9 mouse cellular contexts compared by ENCODE assay signal in the genomic region with DNA sequence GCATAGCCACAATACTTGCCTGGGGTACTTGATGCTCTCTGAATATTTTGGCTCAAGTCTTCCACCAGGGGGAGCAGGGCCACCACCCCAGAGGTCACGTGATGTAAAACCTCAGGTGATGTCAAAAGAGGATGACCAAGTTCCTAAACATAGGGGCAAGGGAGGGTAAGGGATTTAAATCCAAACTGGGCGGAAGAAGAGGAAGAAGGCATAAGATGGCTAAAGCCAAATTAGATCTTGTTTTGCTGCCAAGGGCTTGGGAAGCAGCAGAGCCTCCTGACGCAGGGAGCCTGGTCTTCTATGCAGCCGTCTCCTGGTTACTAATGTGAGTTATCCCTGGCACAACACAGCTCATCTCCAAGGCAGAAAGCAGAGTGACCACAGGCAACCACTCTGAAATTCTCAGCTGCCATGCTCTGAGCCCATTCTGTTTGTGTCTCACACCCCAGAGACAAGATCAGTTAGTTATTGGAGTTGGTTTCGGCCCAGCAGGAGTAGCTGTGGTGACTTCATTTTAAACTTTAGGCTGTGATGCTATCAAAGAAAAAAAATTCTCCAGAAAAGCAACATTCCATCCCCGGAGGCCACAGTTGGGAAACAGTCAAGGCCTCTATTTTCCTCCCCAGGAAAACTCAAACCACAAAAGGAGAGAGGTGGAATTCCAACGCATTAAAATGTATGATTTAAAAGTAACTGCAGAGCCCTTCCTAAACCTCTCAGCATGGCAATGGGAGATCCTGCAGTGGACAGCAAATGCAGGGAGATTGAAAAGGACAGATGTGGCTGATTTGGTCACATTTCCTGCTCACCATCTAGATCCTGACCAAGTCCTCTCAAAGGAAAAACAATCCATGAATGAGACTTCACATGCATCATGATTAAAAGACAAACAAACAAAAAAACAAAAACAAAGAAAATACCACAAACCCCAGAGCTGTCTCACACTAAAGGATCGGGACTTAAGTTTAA.
A peak's percentile ranks its signal among the peaks of the same experiment; 100 is the strongest.
DNase-seq lines count a peak whose midpoint lies in the region; ATAC-seq and TF ChIP-seq lines count a peak whose summit lies in the region.
"Had no signal": no experiment of that assay in that cellular context is flagged by ENCODE, and none has a peak within 500 bp of the region (broad histone marks: within the 10 kb centered on the region; RNA-seq: fewer than 3 reads in every experiment).

No protein-coding gene starts in this region.

- peak; percentile 13 for DNase-seq in gastrocnemius, postnatal 10 days
- no peak for DNase-seq in gastrocnemius, adult 8-10 months (ENCODE audit: low spot score in 2 of 2)
- peak; percentile 3 to 10 for DNase-seq in monocyte, adult 2 months (ENCODE audit: low read depth in 1 of 2, low spot score in 2 of 2)
- peak; percentile 48 for DNase-seq in thymus, postnatal 14 days
- no peak for DNase-seq in right cerebral cortex, postnatal 36 days (ENCODE audit: low spot score in 2 of 2)
- DNase-seq in right cerebral cortex, adult 2 months (ENCODE audit: low spot score in 2 of 2), result no peak

- no peak for TF ChIP-seq CTCF in embryonic fibroblast, embryonic 13.5 days (IDR thresholded peaks at IDR 0.05; ENCODE audit: borderline replicate concordance, insufficient read depth, low read length)

- no peak for TF ChIP-seq POLR2A in embryonic fibroblast, embryonic 13.5 days (IDR thresholded peaks at IDR 0.05; ENCODE audit: low read depth, low read length)

- peaks cover 11% of the 10 kb centered on the region for H3K4me1 ChIP-seq in embryonic fibroblast, embryonic 13.5 days (ENCODE audit: control insufficient read depth, insufficient read depth, low read length)

- ATAC-seq in monocyte, adult 5-6 weeks (replicated peaks; ENCODE audit: insufficient number of reproducible peaks, low FRiP score, low TSS enrichment, poor library complexity, severe bottlenecking), result no peak

- H3K27ac ChIP-seq in embryonic fibroblast, embryonic 13.5 days (ENCODE audit: insufficient read depth, low read length), result peak overlapping the region; percentile 92
- H3K27ac ChIP-seq: macrophage had no signal

- no peak overlapping the region for H3K4me3 ChIP-seq in embryonic fibroblast, embryonic 13.5 days (ENCODE audit: insufficient read depth, low read length)

Comparison
In these comparisons a context has a peak if more than half of its experiments do, and no peak if none do; other contexts are left out.
1. DNase-seq: peak in gastrocnemius, postnatal 10 days (single experiment), monocyte, adult 2 months (2 of 2) and thymus, postnatal 14 days (single experiment); none in gastrocnemius, adult 8-10 months (0 of 2), right cerebral cortex, postnatal 36 days (0 of 2) and right cerebral cortex, adult 2 months (0 of 2).